Mouse (Mus musculus) cerebellum, adult 18-20 months (tissue): ENCODE measurements around the gene Akap7.

Experiments
- DNase-seq, 2 experiments: peaks; one replicate each; pipeline ENCODE4 v3.0.0; 2021

Gene Akap7

DNA sequence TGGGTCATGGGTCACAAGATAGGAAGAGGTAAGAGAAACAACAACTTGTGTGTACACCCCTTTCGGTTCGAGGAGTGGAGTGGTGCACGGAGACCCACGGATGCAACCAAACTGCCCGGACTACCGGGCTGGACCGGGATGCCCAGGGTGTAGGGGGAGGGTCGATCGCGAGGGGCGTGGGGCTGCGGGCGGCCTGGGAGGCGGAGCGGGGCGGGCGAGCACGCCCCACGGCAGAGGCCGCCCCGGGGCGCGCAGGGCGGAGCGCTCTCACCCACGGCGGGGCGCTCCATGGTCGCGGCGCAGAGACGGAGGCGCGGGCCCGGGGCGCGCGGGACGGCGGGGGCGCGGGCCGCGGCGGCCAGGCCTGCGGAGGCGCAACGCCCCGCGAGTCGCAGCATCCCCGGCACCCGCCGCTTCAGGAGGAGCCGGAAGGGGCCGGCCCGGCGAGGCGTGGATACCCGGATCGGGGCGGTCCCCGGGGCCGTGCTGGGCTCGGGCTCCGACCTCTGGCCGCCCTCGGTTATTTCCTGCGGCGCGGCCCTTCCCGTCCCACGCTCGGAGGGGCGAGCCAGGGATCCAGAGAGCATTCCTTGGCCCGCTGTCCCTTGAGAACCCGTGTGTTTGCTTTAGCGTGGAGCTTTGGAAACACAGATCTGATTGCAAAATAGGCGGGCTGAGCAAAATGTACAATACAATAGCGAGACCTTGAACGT is 10.9 kb downstream of the Akap7 start:
- DNase-seq: peak; percentile 82 to 88

- peak in 1 of 2 experiments; percentile 32 for DNase-seq
Measured at GRCm38 (mm10) chr10:25296286-25296656, 11.4 kb downstream of the Akap7 start.

- no peak for DNase-seq
Measured at GRCm38 (mm10) chr10:25295836-25296235, 11.8 kb downstream of the Akap7 start.

DNA sequence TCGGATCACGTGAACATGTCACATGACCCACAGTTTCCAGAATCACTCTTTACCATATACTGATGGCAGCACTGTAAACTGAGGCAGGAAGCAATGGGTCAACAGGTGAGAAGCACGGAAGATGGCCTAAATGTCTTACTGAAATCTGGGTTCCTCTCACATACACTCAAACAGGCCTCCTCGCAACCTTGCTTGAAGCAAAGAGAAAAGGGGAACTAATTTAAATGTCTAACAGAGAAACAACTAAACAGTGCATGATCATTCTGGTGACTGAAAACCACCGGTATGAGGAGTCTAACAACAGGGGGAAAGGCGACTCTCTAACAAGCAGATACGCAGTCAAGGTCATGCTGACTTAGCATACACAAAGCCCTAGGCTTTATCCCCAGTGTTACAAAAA is 12.7 kb downstream of the Akap7 start:
- no peak for DNase-seq

DNA sequence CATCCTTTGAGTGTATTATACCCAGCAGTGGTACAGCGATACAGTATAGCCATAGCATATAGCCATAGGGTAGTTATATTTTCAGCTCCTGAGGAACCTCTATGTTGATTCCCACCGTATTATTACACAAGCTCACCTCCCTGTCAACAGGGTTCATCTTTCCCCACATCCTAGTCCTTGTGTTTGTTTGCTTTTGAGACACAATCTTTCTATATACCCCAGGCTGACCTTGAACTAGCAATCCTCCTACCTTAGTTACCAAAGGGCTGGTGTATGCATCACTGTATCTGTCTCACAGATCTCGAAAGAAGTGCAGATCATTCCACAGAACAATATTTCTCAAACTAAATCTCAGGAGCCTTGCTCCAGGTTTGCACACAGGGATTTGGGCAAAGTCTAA is 13.9 kb downstream of the Akap7 start:
- DNase-seq: no peak

DNA sequence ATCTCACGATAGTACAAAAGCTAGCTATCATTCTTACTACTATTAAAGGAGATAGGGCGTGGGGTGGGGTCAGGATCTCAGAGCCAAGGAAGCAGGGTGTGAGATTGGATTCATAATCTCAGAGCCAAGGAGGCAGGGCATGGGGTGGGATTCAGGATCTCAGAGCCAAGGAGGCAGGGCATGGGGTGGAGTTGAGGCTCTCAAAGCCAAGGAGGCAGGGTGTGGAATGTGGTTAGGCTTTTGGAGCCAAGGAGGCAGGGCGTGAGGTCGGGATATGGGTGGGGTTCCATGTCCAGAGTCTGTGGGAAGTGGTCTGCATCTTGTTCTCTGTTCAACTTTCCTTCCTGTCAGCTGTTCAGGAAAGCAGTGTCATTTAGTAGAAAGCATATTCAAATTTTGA is 16.6 kb downstream of the Akap7 start:
- DNase-seq: no peak

- no peak for DNase-seq
Measured at GRCm38 (mm10) chr10:25285100-25285811, 22.4 kb downstream of the Akap7 start.

DNA sequence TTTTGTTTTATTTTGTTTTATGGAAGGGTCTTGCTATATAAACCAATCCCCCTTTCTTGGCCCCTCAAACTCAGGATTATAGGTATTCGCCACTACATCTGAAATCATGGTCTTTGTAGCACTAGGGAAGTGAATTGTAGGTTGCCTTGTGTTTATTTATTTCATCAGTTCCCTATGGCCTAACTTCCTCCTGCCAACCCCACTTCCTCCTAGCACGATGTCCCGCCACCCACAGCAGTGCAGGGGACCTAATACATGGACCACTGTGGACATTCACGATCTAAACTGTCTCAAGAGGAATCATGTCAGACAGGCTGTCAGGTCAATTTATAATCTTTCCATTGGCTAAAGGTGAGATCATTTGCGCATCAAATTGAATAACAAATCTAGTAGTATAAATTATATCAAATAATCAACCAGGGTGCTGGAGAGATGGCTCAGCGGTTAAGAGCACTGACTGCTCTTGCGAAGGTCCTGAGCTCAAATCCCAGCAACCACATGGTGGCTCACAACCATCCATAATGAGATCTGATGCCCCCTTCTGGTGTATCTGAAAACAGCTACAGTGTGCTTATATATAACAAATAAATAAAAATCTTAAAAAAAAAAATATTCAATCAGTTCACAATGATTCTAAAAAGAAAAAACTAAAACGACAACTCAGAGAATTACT is 23.1 kb downstream of the Akap7 start:
- DNase-seq: no peak

DNA sequence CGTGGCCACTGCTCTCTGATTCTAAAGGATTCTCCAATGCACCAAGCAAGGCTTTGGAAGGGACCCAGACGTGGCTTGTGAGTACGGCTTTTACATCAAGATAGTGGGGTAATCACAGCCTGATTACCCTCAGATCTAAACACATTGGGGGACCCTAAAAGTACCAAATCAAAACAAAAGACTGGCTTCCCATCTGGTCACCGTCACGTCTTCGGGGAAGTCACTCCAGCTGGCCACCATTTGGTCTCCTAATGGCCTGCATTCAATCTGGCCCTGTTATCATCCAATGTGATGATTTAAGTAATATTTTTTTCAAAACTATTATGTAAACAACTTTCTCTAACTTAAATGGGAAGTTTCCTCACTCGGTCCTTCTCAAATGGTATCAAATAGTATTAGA is 24.3 kb downstream of the Akap7 start:
- no peak for DNase-seq

- DNase-seq: no peak
Measured at GRCm38 (mm10) chr10:25280141-25280540, 27.5 kb downstream of the Akap7 start.

DNA sequence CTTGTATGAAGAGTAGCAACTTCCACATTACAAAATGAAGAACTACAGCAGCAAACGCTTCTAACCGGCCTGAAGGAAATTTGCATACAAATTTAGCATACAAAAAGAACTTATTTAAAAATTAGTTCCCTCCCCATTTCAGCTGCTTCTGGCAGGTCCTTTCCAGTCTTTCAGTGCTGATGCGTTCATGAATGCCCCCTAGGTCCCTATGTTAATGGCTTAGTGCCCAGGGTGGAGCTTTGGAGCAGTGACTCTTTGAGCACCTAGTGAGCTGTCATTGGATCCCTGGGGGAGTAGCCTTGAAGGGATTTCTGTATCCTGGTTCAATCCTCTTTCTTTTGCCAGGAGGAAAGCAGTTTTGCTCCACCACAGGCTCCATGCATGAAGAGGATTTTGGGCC is 28.3 kb downstream of the Akap7 start:
- no peak for DNase-seq

- DNase-seq: no peak
Measured at GRCm38 (mm10) chr10:25275492-25275891, 32.2 kb downstream of the Akap7 start.

- DNase-seq: no peak
Measured at GRCm38 (mm10) chr10:25274621-25275330, 32.9 kb downstream of the Akap7 start.

DNA sequence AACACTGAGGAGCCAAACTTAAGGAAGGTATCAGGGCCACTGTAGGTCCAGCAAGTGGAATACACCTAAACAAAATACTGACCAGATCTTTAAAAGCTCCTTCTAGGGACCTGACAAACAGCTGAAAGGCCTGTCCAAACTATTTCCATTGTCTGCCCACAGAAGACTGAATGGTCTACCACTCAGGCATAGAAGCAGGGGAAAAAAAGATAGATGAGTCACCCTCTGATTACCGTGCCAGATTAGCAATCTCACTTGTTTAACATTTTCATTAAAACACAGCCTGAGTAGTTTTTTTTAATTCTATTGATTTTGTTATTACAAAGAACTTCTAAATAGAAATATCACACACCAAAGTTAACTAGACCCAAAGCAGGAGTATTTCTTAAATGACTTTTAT is 33.9 kb downstream of the Akap7 start:
- DNase-seq: no peak

GRCm38 (mm10) chr10:25271756-25272155 is 35.9 kb downstream of the Akap7 start:
- DNase-seq: no peak

- no peak for DNase-seq
Measured at GRCm38 (mm10) chr10:25271207-25271606, 36.5 kb downstream of the Akap7 start.

DNA sequence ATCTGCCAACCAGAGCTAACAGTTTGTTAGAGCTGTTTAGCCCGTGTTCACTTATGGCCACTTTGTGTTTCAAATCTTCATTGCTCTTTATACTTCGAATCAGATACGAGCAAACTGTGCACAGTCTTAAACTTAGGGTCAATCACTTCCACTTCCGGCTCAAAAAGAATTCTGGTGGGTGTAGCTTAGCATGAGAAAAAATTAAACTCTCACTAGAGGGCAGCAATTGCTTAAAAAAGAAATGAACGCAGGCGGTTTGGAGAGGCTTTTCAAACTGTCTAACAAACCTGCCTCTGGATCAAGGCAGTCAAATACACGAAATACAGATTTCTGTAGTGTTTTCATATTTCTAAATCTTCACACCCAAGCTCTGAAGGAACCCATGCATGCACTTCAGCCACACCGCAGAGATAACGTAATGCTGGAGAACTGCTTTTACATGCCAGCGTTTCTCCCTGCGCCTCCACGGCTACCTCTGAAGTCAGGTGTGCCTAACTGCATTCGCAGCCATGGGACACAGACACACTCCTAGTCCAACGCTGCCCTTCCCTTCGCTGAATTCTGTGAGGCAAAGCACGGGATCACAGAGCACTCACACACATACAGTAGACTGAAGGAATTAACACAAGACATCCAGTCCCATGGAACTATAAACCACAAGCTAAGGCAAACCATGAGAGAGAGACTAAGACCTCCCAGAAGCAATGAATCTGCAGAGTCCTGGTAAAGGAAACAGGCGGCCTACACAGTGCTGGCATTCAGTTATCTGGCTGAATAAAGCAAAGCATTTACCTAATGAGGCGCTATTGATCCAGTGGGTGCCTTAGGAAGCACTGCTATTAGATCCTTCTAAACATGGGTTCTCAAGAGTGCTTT is 39.0 kb downstream of the Akap7 start:
- no peak for DNase-seq

DNA sequence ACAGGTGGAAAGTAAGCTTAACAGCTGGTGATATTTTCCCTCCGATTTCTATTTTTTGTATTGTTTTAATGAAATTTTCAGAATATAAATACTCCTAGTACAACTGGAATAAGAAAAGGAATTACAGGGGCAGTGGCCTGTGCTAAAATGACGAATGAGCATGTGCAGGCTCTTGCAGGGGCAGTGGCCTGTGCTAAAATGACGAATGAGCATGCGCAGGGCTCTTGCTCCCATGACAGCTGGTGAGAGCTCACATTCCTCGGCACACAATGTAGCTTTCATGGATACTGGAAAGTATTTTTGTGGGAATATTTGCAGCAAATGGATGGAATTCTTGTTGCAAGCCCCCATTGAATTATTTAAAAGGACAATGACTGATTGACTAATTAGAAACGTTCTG is 46.5 kb downstream of the Akap7 start:
- no peak for DNase-seq

- DNase-seq: no peak
Measured at GRCm38 (mm10) chr10:25260724-25261123, 46.9 kb downstream of the Akap7 start.

- no peak for DNase-seq
Measured at GRCm38 (mm10) chr10:25258171-25258570, 49.5 kb downstream of the Akap7 start.

GRCm38 (mm10) chr10:25257466-25257865 is 50.2 kb downstream of the Akap7 start:
- DNase-seq: no peak

GRCm38 (mm10) chr10:25253474-25253873 is 54.2 kb downstream of the Akap7 start:
- no peak for DNase-seq
